Mouse (Mus musculus) ovary, adult 2 months (tissue): ENCODE data around the gene Pfdn4. TPM values are rescaled to one million over a fixed set of nuclear protein-coding genes. Genes with fewer than 3 reads are reported as not detected.

Experiments used
- polyA plus RNA-seq: library from polyadenylated mRNA; depleted of rRNA; stranded (reverse); fragments of >200 nt; gene quantifications from 2 replicates; pipeline ENCODE4 v1.2.3, GENCODE M21; 2012; rRNA removed

Pfdn4 gene
- 4.8 and 6.8 TPM in 2 replicates for polyA plus RNA-seq

GRCm38 (mm10) chr2:170496154-170496930 is at the start of gene Pfdn4:
TSS of gene Pfdn4 (plus strand) at chr2:170496428.

DNA sequence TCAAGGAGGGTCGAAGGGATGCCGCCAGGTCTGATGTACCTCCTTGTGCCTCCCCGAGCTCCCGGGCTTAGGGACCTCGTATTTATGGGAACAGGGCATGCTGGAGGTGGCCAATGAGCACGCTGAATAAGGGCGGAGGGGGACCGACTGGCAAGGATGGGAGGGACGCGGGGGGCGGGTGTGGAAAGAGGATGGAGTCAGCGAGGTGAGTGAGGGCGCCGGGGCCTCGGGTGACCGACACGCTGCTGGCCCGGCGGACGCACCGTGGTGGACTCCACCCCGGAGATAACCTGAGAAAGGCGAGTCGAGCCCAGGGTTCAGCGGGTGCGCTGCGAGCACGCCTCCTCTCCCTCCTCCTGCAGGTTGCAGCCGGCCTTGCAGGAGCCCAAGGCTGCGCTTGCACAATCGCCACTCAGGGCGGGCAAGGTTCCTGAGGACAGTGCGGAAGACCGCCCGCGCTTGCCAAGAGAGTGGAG is 901 bp downstream of the Pfdn4 start, which contains the start of gene Cyp24a1:
Gene Cyp24a1 (minus strand): TSS at position 55 of the 476 bp plus-strand sequence.

Other genes starting within 250 kb of the Pfdn4 start
- gene Bcas1, start 68.6 kb upstream of the Pfdn4 start, polyA plus RNA-seq: 2.0 and 2.5 TPM in 2 replicates
- 0.03 TPM in 1 of 2 replicates, not detected in the other for gene Cyp24a1, start 717 bp downstream of the Pfdn4 start, polyA plus RNA-seq
- gene 4930470P17Rik, start 105.6 kb downstream of the Pfdn4 start, polyA plus RNA-seq: not detected in 2 replicates
- 0.87 and 1.0 TPM in 2 replicates for gene Dok5, start 235.4 kb downstream of the Pfdn4 start, polyA plus RNA-seq